Mouse (Mus musculus): Measurements from ENCODE around the gene Rfx3.

GRCm38 (mm10) chr19:27904209-27904608 is 106.8 kb downstream of the Rfx3 start:
- TF ChIP-seq ZC3H11A (IDR thresholded peaks at IDR 0.05; ENCODE audit: borderline replicate concordance, low read depth, low read length) (no peak), MAFK (IDR thresholded peaks at IDR 0.05; ENCODE audit: insufficient read depth, low read depth, low read length) (no peak), ZNF384 (IDR thresholded peaks at IDR 0.05; ENCODE audit: low read depth, low read length) (no peak), HCFC1 (IDR thresholded peaks at IDR 0.05; ENCODE audit: borderline replicate concordance, insufficient read depth, low read length) (no peak), CHD2 (IDR thresholded peaks at IDR 0.05; ENCODE audit: low read depth, low read length) (no peak)
